Mouse (Mus musculus): ENCODE measurements around the gene Igf2r. TPM values are rescaled to one million over a fixed set of nuclear protein-coding genes. Genes with fewer than 3 reads are reported as not detected.

The Igf2r gene
- 51.4 TPM in 1 of 2 replicates, not detected in the other for polyA plus RNA-seq (2012; ENCODE audit: insufficient read depth, insufficient read length, low replicate concordance, missing spikeins)

- 4% methylated on average over 67 of the region's 67 CpGs for WGBS
- peaks cover 6% of the 10 kb centered on the region; the same call in 1 of the 2 replicates for H3K4me1 ChIP-seq (ENCODE audit: control insufficient read depth, insufficient read depth, low read length)
- H3K27ac ChIP-seq (ENCODE audit: insufficient read depth, low read depth, low read length): peak within 1 kb of the TSS; percentile 23; the same call in 1 of the 2 replicates
- peak within 1 kb of the TSS; percentile 83 for H3K4me3 ChIP-seq (ENCODE audit: insufficient read depth, low read depth, low read length)
- peak; percentile 66; the same call in 1 of the 2 replicates for TF ChIP-seq POLR2A (IDR thresholded peaks at IDR 0.05; ENCODE audit: insufficient read depth, low read depth, low read length)
- TF ChIP-seq CTCF (IDR thresholded peaks at IDR 0.05; ENCODE audit: insufficient read depth, low read depth, low read length): no peak
Observed at GRCm38 (mm10) chr17:12769380-12769921, at the start of gene Igf2r. Igf2r (minus strand) TSS chr17:12769664.

- no peak for TF ChIP-seq CTCF (IDR thresholded peaks at IDR 0.05; ENCODE audit: insufficient read depth, low read depth, low read length)
- no peak for TF ChIP-seq POLR2A (IDR thresholded peaks at IDR 0.05; ENCODE audit: insufficient read depth, low read depth, low read length)
- Histone ChIP-seq H3K27ac (ENCODE audit: insufficient read depth, low read depth, low read length) (no peak overlapping the region), H3K4me1 (ENCODE audit: control insufficient read depth, insufficient read depth, low read length) (no peaks in the 10 kb centered on the region), H3K4me3 (ENCODE audit: insufficient read depth, low read depth, low read length) (no peak overlapping the region)
- 94% methylated on average over 4 of the region's 4 CpGs for WGBS
Observed at GRCm38 (mm10) chr17:12815885-12816284, 46.4 kb upstream of the Igf2r start.

- H3K27ac ChIP-seq (ENCODE audit: insufficient read depth, low read depth, low read length): no peak overlapping the region
- TF ChIP-seq POLR2A (IDR thresholded peaks at IDR 0.05; ENCODE audit: insufficient read depth, low read depth, low read length): no peak
- no peak for TF ChIP-seq CTCF (IDR thresholded peaks at IDR 0.05; ENCODE audit: insufficient read depth, low read depth, low read length)
- WGBS: 96% methylated on average over 3 of the region's 3 CpGs
- no peaks in the 10 kb centered on the region for H3K4me1 ChIP-seq (ENCODE audit: control insufficient read depth, insufficient read depth, low read length)
- H3K4me3 ChIP-seq (ENCODE audit: insufficient read depth, low read depth, low read length): no peak overlapping the region
Observed at GRCm38 (mm10) chr17:12814502-12814901, 45.0 kb upstream of the Igf2r start.

GRCm38 (mm10) chr17:12810973-12811303, 41.5 kb upstream of the Igf2r start:
- TF ChIP-seq CTCF (IDR thresholded peaks at IDR 0.05; ENCODE audit: insufficient read depth, low read depth, low read length): no peak
- 100% methylated on average over 1 of the region's 1 CpGs for WGBS
- Histone ChIP-seq H3K4me3 (ENCODE audit: insufficient read depth, low read depth, low read length) (no peak overlapping the region), H3K4me1 (ENCODE audit: control insufficient read depth, insufficient read depth, low read length) (no peaks in the 10 kb centered on the region), H3K27ac (ENCODE audit: insufficient read depth, low read depth, low read length) (no peak overlapping the region)

GRCm38 (mm10) chr17:12810103-12810972, 40.9 kb upstream of the Igf2r start:
- no peak overlapping the region for H3K27ac ChIP-seq (ENCODE audit: insufficient read depth, low read depth, low read length)
- H3K4me1 ChIP-seq (ENCODE audit: control insufficient read depth, insufficient read depth, low read length): no peaks in the 10 kb centered on the region
- WGBS: 23% methylated on average over 14 of the region's 14 CpGs
- H3K4me3 ChIP-seq (ENCODE audit: insufficient read depth, low read depth, low read length): no peak overlapping the region
- no peak; the same call in 1 of the 2 replicates for TF ChIP-seq CTCF (IDR thresholded peaks at IDR 0.05; ENCODE audit: insufficient read depth, low read depth, low read length)
- no peak for TF ChIP-seq POLR2A (IDR thresholded peaks at IDR 0.05; ENCODE audit: insufficient read depth, low read depth, low read length)

- TF ChIP-seq POLR2A (IDR thresholded peaks at IDR 0.05; ENCODE audit: insufficient read depth, low read depth, low read length) (no peak), CTCF (IDR thresholded peaks at IDR 0.05; ENCODE audit: insufficient read depth, low read depth, low read length) (no peak)
- H3K27ac ChIP-seq (ENCODE audit: insufficient read depth, low read depth, low read length): no peak overlapping the region
- WGBS: 91% methylated on average over 6 of the region's 6 CpGs
- no peak overlapping the region for H3K4me3 ChIP-seq (ENCODE audit: insufficient read depth, low read depth, low read length)
- H3K4me1 ChIP-seq (ENCODE audit: control insufficient read depth, insufficient read depth, low read length): no peaks in the 10 kb centered on the region
Observed at GRCm38 (mm10) chr17:12808851-12809250, 39.4 kb upstream of the Igf2r start.

- TF ChIP-seq POLR2A (IDR thresholded peaks at IDR 0.05; ENCODE audit: insufficient read depth, low read depth, low read length): no peak
- no peak for TF ChIP-seq CTCF (IDR thresholded peaks at IDR 0.05; ENCODE audit: insufficient read depth, low read depth, low read length)
- no peak overlapping the region for H3K4me3 ChIP-seq (ENCODE audit: insufficient read depth, low read depth, low read length)
- H3K4me1 ChIP-seq (ENCODE audit: control insufficient read depth, insufficient read depth, low read length): no peaks in the 10 kb centered on the region
- H3K27ac ChIP-seq (ENCODE audit: insufficient read depth, low read depth, low read length): no peak overlapping the region
Observed at GRCm38 (mm10) chr17:12804584-12805445, 35.4 kb upstream of the Igf2r start.

- no peak for TF ChIP-seq POLR2A (IDR thresholded peaks at IDR 0.05; ENCODE audit: insufficient read depth, low read depth, low read length)
- TF ChIP-seq CTCF (IDR thresholded peaks at IDR 0.05; ENCODE audit: insufficient read depth, low read depth, low read length): no peak
- 62% methylated on average over 9 of the region's 9 CpGs for WGBS
- Histone ChIP-seq H3K4me1 (ENCODE audit: control insufficient read depth, insufficient read depth, low read length) (no peaks in the 10 kb centered on the region), H3K27ac (ENCODE audit: insufficient read depth, low read depth, low read length) (no peak overlapping the region), H3K4me3 (ENCODE audit: insufficient read depth, low read depth, low read length) (no peak overlapping the region)
Observed at GRCm38 (mm10) chr17:12801861-12802540, 32.5 kb upstream of the Igf2r start.

Data from olfactory bulb, adult 2 months (tissue).